Mouse (Mus musculus): ENCODE data around the gene Pacs2.
A peak's percentile ranks its signal among the peaks of the same experiment; 100 is the strongest.

Gene Pacs2

DNA sequence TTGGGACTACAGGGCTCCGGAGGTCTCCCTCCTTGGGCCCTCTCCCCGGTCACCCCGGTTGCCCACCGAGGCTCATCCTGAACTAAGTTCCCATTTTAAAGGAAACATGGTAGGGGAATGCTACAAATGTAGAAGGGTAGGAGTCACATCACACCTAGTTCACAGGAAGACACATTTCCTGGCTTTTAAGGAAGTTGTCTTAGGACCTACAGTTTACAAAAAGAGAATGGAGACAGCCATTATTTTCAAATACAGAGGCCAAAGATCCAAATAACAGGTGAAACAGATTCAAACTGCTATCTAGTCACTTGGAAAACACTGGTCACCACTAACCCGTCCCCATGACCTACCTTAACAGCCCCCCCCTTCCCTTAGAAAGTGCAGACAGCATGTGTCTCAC lies 1.9 kb upstream of the Pacs2 start:
- no peak for DNase-seq (ENCODE audit: low spot score)

DNA sequence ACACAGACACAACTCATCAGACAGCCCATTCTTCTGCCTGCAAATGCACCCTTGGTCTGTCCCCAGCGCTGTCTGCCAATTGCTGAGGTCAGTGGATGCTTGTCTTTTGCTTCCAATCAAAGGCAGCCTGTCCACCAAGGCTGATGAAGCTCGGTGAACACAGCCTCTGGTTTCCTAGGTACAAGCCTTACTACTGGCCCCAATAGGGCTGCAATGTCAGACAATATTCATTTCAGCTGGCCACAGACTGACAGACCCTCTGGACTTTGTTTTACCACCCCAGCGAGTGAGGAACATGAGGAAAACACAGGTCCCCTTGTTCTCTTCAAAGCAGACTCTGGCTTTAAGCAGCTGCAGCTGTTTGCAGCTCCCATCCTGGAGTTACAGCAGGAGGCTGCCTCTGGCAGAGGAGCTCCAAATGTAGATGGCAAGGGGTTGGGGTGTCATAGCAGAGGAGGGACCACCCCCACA lies 1.3 kb upstream of the Pacs2 start:
- DNase-seq (ENCODE audit: low spot score), result no peak

DNA sequence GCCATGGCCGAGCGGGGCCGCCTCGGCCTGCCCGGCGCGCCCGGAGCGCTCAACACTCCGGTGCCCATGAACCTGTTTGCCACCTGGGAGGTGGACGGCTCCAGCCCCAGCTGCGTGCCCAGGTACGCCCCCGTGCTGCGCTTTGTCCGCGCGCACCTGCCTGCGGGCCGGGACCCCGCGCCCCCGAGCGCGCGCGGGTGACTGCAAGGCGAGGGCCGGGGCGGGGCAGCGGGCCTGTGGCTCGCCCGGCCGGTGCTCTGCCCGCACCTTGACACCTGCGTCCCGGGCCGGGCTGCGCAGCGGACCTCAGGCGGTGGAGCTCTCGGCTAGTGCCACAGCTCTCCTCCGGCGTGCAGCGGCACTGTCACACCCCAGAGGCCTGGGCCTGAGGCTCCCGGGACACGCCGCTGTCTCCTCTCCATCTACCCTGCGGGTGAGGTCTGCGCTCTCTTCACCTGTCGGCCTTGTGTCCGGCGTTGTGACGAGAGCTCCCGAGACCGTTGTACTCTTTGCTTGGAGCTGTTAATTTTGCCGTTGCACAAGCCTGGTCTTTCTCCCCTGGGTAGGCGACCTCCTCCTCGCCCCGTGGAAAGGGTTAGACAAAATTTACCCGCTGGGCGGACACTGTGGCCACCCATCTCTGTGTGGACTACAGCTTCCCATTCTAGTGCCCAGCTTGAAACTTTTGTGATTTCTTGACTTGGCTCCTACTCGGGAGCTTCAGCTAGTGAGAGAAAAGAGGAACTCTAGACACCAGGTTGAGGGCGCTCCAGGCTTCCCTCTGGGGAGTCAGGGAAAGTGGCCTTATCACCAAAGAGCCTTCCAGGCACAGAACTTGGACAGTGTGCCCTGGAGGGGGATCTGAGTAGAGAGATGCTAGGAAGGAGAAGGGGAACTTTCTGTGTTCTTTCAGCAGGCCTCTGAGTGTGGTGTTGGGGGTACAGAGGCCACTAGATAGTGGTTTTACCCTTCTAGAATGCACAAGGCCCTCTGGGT lies 551 bp downstream of the Pacs2 start:
- peak; percentile 56 for DNase-seq (ENCODE audit: low spot score)

DNA sequence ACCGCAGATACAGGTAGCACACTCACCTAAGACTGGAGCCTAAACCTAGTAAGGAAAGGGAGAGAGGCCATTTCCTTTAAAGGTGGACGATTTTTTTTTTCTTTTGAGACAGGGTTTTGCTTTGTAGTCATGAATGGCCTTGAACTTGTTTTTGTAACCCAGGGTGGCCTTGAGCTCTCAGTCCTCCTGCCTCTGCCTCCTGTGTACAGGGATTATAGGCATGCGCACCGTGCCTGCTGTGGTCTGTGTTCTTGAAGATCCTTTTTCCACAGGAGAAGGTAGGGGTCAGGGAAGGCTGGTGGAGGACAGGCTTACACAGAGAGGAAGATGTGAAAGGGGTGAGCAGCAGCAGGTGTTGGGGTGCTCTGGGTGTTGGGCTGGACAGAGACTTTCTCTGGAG lies 1.6 kb downstream of the Pacs2 start:
- DNase-seq (ENCODE audit: low spot score), result no peak

DNA sequence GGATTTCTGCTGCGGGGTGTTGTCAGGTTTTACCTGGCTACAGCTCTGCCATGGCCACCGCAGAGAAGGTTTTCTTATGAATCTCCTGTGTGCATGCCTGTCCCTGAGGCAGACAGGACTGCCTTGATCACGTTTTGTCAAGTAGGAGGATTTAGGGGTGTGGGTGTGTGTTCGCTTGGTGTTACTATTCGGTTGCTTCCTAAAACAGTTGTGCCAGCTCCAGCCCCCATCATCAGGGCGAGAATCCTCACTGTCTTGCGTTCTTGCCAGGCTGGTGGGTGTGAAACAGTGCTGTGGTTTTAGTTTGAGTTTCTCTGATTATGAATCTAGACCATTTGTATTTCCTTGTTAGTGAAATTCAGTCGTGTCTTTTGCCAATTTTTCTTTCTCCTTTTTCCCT lies 2.7 kb downstream of the Pacs2 start:
- DNase-seq (ENCODE audit: low spot score), result no peak

DNA sequence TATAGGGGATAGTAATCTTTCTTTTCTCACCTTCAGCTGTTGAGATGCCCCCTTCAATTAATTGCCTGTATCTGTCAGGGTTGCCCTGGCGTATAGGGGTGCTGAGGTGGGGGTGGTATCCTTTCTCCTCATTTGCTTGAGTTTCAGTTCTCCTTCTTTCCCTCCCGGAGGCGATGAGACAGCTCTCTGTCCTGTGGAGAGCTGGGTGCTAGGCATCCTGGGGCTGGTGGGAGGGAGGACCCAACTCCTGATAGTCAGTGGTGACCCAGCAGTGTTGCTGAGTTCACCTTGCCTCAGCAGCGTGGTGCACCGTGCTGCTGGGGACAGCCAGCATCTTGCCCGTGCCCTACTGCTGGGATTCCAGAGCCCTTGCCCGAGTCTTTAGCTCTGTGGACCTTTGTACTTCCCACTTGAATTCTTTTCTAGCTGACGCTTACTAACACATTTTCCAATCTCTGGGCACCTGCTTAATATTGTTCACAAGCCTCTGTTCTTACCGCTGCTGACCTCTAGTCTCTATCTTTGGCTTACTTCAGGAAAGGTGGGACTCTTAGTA lies 3.2 kb downstream of the Pacs2 start:
- no peak for DNase-seq (ENCODE audit: low spot score)

DNA sequence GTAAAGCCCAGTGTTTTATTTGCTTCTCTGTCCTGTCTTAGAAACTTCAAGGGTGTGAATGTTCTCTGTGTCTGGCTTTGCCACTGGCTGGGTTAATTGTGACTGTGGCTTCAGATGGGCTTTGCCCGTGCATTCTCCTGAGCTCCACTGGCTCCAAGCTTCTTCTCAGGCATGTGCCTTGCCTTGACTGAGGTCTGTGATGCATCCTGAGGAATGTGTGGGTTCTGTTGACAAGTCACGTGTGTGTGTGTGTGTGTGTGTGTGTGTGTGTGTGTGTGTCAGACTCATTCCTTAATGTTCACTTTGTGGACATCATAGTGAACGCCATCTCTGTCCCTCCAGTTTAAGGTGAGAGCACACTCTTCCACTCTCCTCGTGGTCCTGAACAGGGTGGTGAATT lies 4.5 kb downstream of the Pacs2 start:
- no peak for DNase-seq (ENCODE audit: low spot score)

DNA sequence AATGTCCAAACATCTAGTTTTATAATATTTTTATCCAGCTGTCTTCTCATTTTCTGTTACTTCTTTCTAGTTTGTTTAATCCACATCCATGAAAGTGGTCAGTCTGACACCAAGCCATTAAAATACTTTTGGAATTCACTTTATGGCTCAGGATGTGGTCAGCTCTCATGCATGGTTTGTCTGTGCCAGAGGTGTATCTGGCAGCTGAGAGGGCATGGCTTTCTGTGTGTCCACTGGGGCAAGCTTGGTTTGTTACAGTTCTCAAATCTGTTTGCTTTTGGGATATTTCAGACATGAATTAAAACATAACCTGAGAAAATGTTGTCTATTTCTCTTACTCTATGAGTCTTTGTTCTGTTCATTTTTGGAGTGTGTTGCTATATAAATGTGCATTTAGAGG lies 7.2 kb downstream of the Pacs2 start:
- DNase-seq (ENCODE audit: low spot score), result no peak

DNA sequence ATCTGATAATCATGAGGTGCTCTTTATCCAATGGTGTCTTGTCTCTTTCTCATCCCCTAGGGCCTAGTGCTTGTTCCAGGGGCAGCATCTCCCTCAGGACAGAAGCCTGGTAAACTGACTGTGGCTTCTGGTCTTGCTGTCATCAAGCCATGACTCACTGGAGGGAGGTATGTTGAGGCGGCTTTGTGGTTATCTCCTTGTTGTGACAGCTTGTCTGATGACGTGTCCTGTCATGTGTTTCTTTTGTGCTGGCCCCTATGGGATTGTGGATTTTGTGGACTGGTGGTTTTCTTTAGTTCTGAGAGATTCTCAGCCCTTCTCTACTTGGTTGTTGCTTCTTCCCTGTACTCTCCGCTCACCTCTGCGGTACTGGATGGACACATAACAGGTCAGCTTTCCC lies 8.8 kb downstream of the Pacs2 start:
- DNase-seq (ENCODE audit: low spot score), result no peak

DNA sequence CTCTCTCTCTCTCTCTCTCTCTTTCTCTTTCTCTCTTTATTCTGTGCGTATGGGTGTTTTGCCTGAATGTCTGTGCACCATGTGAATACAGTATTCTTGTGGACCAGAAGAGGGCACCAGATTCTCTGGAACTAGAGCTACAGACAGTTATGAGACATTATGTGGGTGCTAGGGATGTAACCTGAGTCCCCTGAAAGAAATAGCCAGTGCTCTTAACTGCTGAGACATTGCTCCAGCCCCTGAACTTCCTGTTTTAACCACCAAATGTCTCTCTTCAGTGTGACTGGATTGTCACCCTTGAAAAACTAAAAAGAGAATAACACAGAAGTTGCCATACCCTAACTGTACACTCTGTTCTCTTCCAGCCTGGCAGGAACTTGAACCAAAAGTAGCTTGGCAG lies 12.2 kb downstream of the Pacs2 start:
- no peak for DNase-seq (ENCODE audit: low spot score)

DNA sequence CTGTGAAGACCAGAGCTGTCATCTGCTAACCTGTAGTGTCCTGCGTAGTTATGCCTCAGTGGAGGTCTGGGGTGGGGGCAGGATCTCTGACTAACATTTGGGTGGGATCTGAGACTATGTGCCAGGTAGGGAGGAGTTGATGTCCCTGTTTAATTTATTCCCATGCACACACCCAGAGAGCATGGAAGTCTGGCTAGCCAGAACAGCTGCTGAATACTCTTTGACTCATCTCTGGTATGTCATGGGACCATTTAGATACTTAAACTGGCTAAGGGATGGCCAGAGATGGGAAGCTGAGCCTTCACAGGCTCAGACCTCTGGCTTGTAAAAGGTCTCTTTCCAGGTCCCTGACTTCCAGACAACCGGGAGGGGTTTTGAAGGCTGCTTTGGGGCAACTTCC lies 13.2 kb downstream of the Pacs2 start:
- no peak for DNase-seq (ENCODE audit: low spot score)

DNA sequence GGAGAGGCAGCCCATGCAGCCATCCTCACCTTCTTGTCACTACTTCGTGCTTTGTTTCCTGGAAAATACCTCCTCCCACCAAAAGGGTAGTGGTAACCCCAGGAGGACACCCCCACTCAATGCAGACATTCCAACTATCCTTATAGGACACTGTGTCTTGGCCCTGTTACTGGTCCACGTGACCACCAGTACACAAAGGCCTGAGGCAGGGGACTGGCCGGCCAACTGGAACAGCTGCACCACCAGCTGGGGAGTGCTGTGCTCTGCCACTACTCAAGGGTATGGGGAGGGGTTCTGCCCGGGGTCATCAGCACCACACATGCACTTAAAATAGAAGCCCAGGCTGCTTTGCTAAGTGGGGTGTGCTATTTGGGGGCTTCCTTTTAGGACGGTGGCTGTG lies 13.8 kb downstream of the Pacs2 start:
- DNase-seq (ENCODE audit: low spot score), result no peak

DNA sequence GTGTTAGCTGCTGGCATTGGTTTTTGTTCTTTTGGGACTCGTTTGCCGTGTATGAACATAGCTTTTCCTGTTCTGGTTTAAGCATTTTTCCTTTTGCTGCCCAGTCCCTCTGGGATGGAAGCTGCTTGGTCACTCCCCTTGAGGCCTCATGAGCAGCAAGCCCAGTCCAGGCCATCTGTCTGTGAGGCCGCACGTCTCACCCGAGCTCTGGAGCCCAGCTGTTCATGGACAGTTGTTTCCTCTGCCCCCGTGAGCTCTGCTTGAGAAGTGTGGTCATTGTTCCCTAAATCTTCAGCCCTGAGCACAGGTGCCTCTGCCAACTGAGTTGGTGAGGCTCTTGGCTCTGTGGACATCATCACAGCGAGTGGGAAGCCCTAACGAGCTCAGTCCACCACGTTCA lies 14.6 kb downstream of the Pacs2 start:
- no peak for DNase-seq (ENCODE audit: low spot score)

DNA sequence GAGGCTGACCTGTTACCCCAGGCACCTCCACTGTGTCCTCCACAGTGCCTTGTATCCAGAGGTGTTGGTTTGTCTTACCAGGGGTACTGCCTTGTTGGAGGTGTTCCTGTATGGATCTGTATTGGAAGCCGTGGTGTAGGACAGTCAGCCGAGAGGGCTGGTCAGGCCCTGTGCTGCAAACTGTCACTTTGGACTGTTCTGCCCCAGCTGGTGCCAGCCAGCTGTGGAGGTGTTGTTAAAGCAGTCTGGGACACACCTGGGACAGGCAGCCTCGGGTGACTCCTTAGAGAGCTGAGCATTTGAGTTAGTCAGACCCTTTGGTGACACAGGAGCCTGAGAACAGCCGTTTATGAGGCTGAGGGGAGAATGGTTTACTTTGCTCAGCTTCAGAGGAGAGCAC lies 15.7 kb downstream of the Pacs2 start:
- DNase-seq (ENCODE audit: low spot score), result no peak

DNA sequence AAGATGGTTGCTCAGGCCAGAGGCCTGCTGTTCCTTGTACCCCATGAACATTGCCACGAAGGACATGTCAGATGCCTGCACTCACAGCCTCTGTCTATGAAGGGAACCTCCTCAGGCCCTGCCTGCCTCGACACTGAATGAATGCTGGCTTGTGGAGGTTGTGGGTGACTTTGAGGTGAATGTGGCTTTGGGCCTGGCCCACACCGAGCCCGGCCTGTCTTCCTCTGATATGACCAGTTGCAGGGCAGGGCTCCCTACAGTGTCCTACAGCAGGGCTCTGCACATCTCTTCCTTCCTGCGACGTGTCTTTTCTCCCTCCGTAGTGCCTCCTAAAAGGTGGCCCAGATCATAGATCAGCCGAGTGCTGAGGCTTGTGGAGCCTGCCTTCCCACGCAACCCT lies 16.7 kb downstream of the Pacs2 start:
- no peak for DNase-seq (ENCODE audit: low spot score)

DNA sequence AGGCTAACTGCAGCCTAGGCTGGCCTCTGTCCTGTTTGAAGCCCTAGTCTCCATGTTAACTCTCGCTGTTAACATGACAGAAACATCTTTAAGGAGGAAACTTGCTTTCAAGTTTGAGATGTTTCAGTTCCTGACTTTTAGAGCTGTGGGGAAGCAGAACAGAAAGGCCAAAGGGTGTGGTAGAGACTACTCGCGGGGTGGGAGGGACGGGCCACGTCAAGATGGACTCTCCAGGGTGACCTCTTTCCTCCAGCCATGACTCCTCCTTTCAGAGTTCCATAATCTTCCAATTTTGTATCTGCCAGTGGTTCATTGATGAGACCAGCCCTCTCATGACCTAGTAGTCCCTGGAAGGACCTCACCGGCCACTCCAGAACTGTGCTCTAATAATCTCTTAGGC lies 17.1 kb downstream of the Pacs2 start:
- no peak for DNase-seq (ENCODE audit: low spot score)

DNA sequence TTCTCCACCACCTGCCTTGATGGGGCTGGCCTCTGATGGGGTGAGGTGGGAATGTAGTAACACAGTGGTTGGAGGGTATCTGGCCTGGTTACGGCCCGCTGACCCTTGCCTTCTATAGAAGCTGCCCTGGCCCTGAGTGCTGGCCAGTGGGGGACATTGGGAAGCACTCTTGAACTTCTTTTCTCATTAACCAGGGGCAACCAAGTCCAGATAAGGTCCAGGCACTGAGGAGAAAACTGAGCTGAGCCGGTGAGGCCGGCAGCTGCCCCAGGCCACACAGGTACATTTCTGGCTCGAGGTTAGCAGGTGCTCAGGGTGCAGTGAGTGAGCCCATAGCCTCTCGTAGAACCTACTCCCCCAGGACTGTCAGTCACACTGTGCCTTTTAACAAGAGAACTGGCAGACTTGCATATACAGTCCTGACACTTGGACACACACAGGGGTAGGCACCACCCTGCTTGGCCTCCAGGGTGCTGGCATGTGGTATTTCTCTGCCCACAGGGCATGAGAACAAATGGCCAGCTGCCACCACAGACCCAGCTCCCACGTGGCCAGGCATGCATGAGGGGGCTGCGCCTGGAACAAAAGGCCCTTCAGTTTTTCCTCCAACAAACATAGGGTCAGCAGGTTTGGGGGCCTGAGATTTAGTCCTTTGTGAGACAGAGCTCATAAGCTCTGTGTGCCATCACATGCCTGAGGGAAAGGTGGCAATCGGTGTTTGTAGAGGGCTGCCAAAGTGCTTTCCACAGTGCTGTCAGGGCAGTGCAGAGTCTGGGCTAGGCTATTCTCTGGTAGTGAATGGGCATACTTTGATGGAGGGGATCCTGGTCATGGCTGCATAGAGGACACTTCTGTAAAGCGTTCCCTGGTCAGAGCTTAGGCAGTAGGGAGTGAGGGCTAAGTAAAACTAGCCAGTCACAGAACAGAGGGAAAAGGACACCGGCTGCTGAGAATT lies 18.3 kb downstream of the Pacs2 start:
- peak; percentile 55 for DNase-seq (ENCODE audit: low spot score)

DNA sequence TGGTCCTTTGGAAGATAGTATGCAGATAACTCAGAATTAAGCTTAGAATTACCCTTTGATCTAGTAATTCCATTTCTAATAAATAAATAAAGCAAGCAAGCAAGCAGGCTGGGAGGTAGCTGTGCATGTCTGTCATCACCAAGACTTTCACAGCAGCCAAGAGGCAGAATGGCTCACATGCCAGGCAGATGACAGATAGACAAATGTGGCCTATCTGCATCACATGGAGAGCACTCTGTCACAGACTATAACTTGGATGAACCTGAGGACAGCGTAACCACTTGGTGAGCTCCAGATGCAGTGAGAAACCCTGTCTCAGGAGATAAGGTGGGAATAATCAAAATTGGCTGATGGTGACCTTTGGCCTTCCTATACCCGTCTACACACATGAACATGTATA lies 20.8 kb downstream of the Pacs2 start:
- no peak for DNase-seq (ENCODE audit: low spot score)

DNA sequence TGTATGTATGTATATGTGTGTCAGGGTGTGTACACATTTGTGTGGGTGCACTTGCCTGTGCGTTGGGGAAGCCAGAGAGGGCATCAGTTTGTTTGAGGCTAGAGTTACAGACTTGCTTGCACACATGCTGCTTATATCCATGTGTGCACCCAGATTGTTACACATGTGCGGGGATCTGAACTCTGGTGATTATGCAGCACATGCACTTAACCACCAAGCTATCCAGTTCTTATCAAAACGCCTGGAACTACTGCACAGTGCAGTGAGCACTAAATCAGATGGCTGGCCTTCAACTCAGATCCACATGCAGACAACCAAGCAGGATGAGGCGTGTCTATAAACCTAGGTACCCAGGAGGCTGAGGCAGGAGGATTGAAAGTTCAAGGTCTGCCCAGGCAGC lies 22.7 kb downstream of the Pacs2 start:
- no peak for DNase-seq (ENCODE audit: low spot score)

DNA sequence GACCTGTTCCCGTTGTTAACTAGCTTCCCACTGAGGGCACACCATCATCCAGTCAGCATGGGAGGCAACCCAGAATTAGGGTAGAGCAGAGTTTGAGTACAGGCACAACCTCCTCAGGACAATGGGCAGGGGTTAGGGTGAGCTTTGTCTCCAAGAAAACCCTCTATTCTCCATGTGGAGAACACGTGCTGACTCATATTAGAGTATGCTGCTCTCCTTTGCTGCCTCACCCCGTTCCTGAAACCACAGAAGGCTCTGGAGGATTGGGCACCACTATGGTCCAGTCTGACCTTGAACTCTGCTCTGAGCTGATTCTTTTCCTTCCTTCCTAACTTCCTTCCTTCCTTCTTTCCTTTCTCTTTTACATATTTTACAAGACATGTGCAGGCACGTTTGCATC lies 24.1 kb downstream of the Pacs2 start:
- DNase-seq (ENCODE audit: low spot score), result no peak

DNA sequence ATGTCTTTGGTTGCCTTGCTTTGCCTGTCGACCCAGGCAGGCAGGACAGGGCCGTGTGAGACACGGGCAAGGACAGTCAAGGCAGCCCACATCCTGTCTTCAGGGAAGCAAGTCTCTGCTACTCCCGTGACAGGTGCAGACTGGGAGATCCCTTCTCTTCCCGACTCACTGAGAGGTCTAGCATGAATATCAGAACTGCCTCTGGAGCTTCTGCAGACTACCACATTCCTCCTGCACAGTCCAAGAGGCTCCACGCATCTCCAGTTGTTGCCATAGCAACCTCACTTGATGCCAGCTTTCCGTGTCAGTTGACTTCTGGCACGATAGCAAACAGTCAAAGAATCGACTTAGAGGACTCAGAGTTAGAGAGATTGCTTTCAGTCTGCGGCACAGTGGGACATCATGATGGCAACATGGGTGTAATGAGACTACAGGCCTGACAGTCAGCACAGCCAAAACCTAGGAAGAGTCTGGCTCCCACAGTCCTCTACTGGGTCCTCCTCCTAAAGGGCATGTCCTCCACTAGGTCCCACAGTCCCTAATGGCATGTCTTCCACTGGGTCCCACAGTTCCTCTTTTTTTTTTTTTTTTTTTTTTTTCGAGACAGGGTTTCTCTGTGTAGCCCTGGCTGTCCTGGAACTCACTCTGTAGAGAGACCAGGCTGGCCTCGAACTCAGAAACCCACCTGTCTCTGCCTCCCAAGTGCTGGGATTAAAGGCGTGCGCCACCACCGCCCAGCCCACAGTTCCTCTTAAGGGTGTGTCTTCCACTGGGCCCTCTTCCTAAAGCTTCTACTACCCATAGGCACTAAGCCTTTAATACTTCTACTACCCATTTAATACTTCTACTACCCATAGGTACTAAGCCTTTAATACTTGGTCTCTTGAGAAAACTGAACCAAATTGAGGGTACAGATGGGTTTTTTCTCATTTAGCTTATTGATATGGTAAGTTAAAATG lies 27.5 kb downstream of the Pacs2 start:
- no peak for DNase-seq (ENCODE audit: low spot score)
